Mouse (Mus musculus) neural tube, embryonic 10.5 days (tissue): Measurements from ENCODE around the gene Scgb2a2.
"Not testable (repeated sequence)": the region's sequence is repeated elsewhere in the genome, so short reads cannot be mapped to it uniquely, and the experiment has no call there.

Source experiments
- DNase-seq: peaks from one replicate; pipeline ENCODE4 v3.0.0-alpha.2; 2017; ENCODE audit warnings: low spot score; ENCODE audit errors: extremely low spot score

The Scgb2a2 gene

GRCm38 (mm10) chr19:9847262-9847661 is at the start of gene Scgb2a2:
TSS of gene Scgb2a2 (plus strand) at chr19:9847562.
- no peak for DNase-seq

DNA sequence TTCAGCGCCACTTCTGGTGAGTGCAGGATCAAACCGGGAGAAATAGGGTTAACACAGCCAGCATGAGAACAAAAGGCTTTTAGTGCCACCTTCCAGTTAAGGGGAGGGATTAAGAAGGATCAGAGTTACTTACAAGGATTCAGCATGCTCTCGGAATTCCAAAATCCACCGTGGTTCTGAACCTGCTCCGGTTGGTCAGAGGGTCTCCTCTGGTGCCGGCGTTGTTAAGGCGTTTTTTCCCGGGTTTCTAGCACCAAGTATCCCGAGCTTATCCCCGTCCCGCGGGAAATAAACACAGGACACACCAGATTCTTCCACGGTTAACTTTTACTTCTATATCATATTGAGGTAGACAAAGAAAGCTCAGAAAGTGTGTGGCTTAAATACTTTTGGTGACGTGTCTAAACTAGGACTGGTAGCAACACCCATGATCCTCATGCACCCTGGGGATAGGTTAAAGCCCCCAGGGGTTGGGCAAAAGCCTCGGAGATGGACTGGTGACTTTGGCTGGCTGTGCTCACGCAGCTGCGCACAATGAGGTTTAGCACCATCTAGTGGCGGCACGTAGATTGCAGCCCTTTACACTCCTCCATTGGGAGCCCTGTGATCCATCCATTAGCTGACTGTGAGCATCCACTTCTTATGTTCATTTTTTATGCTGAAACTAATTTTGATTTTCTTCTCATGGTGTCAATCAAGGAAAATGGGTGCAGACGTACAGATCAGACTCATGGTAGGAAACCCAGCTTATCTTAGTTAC is 10.6 kb upstream of the Scgb2a2 start:
- DNase-seq: not testable (repeated sequence)

DNA sequence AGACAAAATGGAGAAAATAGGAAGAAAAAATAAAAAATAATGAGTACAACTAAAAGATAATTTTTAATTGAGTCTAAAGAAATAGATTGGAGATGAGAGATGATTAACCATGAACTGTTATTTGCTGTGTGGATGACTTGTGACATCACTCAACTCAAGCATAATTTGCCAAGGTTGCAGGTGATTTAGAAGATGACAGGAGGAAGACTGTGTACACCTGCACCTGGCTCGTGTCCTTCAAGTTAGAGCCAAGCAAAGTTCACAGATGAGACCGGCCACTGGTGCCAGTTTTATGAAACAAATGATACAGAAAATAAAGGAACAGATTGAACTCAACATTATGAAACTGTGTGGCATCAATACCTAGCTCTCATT is 10.0 kb upstream of the Scgb2a2 start:
- no peak for DNase-seq

DNA sequence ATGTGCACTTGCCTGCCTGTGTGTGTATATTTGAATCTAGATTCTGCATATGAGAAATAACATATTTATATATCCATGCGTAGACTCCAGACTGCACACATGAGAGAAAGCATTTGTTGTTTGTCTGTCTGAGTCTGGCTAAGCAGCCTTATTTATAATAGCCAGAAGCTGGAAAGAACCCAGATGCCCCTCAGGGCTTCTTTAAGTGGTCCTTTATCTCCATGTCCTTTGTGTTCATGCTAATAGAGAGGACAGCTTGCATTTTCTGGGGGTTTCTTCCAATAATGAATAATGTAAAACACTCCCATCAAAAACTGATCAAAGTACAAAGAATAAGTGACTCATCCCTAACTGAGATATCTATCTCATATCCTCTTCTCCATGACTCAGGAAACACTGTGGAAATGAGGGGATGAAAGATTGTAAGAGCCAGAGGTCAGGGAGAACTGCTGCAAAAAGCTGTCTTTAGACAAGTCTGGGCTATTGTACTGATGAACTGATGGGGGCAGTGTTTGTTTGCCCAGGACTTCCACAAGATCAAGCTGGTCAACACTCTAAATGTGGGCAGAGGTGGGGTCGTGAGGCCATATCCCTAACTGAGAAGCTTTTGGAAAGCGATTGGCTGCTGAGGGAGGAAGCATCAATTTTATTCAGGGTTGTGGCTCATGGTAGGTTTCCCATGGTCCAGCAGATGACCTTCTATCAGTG is 2.2 kb downstream of the Scgb2a2 start:
- not testable (repeated sequence) for DNase-seq

GRCm38 (mm10) chr19:9860821-9861220 is 13.5 kb downstream of the Scgb2a2 start:
- not testable (repeated sequence) for DNase-seq

- DNase-seq: no peak
Measured at GRCm38 (mm10) chr19:9864856-9865255, 17.5 kb downstream of the Scgb2a2 start.

DNA sequence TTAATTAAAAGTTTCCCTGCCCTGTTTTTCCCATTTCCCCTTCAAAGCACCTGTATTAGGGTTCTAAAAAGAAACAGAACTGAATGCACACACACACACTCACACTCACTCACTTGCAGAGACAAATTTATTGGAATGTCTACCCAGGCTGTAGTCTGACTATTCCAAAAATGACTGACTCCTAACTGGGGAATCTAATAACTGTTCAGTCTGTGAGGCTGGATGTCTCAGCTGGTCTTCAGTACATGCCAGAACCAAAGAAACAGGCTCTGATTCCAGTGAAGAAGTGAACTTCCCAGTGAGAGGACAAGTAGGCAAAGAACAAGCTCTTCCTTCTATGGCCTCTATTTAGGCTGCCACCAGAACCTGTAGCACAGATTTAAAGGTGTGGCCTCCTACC is 18.1 kb downstream of the Scgb2a2 start:
- no peak for DNase-seq

DNA sequence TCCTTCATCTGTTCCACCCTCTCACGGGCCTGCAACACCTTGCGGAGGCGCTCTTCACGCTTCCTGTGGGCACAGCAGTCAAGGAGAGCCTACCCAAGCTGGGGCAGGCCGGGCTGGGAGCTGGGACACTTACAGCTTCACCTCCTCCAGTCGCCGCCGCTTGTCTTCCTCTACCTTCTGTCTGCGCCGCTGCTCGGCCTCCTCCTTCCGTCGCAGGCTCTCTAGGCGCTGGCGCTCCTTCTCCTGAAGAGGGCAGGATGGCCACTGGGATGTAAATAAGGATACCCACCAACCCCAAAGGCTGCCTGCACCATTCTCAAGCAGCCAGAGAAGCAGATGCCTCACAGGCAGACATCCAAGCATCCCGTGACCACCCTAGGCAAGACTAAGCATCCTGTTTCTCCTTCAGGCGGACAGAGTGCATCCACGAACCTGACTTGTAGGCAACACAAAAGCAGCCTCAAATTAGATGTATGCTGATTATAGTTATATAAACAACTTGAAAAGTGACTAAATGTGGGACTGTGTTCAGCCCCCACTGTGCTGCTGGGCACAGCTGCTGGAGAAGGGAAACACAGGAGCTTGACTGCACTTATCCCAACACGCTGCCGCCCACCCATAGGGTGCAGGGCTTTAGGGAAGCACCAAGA is 30.9 kb downstream of the Scgb2a2 start:
- DNase-seq: no peak

DNA sequence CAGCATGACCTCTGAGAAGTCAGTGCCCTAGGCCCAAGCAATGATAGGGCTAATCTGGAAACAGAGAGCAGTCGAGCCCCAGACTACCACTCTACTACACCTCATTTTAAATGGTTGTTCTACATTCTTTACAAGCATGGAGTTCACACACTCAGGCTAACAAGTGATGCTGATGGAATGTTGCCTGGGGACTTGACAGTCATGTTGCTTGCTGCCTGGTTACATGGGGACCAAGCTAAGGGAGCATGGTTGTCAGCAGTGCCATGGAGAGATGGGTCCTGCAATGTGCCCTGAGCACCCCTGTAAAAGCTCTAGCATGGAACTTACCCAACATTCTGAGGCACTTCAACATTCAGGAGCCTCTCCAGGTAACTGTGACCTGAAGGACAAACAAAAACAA is 39.0 kb downstream of the Scgb2a2 start:
- DNase-seq: no peak

DNA sequence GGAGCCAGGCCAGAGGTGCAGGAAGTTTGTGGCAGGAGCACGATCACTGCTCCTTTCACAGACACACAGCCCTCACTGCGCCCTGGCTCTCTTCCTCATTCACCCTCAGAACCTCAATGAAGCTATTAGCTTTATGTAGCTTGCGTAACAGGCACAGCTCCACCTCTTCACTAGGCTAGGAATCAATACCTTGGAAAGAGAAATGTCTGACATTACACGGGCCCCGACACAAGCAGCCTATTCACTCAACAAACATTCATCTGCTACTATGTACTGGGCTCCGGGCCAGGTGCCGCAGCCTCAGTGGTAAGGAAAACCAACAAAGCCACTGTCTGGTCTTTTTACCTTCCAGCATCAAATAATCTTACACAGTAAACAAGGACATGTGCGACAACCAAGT is 39.4 kb downstream of the Scgb2a2 start:
- no peak for DNase-seq

GRCm38 (mm10) chr19:9896067-9896466 is 48.7 kb downstream of the Scgb2a2 start:
- DNase-seq: no peak

GRCm38 (mm10) chr19:9898339-9899066 is 51.1 kb downstream of the Scgb2a2 start:
- peak; percentile 44 for DNase-seq

GRCm38 (mm10) chr19:9899072-9899779 is 51.9 kb downstream of the Scgb2a2 start, which contains the start of gene Incenp:
TSS of gene Incenp (minus strand) at chr19:9899551.
- peak; percentile 90 for DNase-seq

GRCm38 (mm10) chr19:9899780-9900146 is 52.4 kb downstream of the Scgb2a2 start:
- DNase-seq: no peak

DNA sequence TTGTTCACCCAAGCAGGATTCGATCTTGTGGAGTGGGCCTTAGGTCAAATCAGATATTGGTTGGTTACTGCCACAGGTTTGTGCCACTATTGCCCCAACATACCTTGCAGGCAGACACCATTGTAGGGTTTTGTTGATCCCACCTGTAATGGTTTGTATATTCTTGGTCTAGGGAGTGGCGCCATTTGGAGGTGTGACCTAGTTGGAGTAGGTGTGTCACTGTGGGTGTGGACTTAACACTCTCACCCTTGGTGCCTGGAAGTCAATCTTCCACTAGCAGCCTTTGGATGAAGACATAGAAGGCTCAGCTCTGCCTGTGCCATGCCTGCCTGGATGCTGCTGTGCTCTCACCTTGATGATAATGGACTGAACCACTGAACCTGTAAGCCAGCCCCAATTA is 53.3 kb downstream of the Scgb2a2 start:
- not testable (repeated sequence) for DNase-seq
